Comparison of ENCODE assay signal across 12 mouse cellular contexts in genomic region chr15:81804883-81805282, GRCm38 (mm10). TPM values are rescaled to one million over a fixed set of nuclear protein-coding genes. Genes with fewer than 3 reads are reported as not detected.
A peak's percentile ranks its signal among the peaks of the same experiment; 100 is the strongest.
DNase-seq lines count a peak whose midpoint lies in the region; ATAC-seq and TF ChIP-seq lines count a peak whose summit lies in the region.
"Had no signal": no experiment of that assay in that cellular context is flagged by ENCODE, and none has a peak within 500 bp of the region (broad histone marks: within the 10 kb centered on the region; RNA-seq: fewer than 3 reads in every experiment).

No protein-coding gene starts in this region.

- TF ChIP-seq POLR2A in kidney, adult 2 months (IDR thresholded peaks at IDR 0.05; ENCODE audit: low read depth, low read length), result no peak
- no peak for TF ChIP-seq POLR2A in lung, adult 2 months (IDR thresholded peaks at IDR 0.05; ENCODE audit: borderline replicate concordance, extremely low read depth, low read depth, low read length)

- no peaks in the 10 kb centered on the region for H3K27me3 ChIP-seq in kidney, adult 2 months (replicated peaks; ENCODE audit: control insufficient read depth, insufficient read depth, low read length)
- H3K27me3 ChIP-seq in lung, embryonic 16.5 days (ENCODE audit: control insufficient read depth, insufficient read depth, low read depth, low read length), result no peaks in the 10 kb centered on the region
- H3K27me3 ChIP-seq in stomach, postnatal 0 days (ENCODE audit: control insufficient read depth, insufficient read depth, low read length), result no peaks in the 10 kb centered on the region
- H3K27me3 ChIP-seq: forebrain, embryonic 13.5 days; intestine, embryonic 15.5 days; liver, embryonic 15.5 days had no signal

- TF ChIP-seq EP300 in stomach, postnatal 0 days (optimal IDR thresholded peaks at IDR 0.05), result no peak

- H3K9ac ChIP-seq in lung, embryonic 16.5 days (ENCODE audit: low read length), result 0 out of 2 replicates have a peak overlapping the region, but pooled peaks have one; percentile 25
- H3K9ac ChIP-seq in stomach, postnatal 0 days (ENCODE audit: low read length), result no peak overlapping the region
- H3K9ac ChIP-seq: forebrain, embryonic 13.5 days; intestine, embryonic 15.5 days; liver, embryonic 15.5 days had no signal

- no peak for ATAC-seq in lung, embryonic 16.5 days (ENCODE audit: low read depth)
- no peak for ATAC-seq in stomach, postnatal 0 days (ENCODE audit: low FRiP score, low TSS enrichment)
- ATAC-seq: forebrain, embryonic 13.5 days; intestine, embryonic 15.5 days had no signal

- H3K4me2 ChIP-seq in lung, embryonic 16.5 days (ENCODE audit: low read depth, low read length), result peak overlapping the region; percentile 65
- no peak overlapping the region for H3K4me2 ChIP-seq in stomach, postnatal 0 days (replicated peaks; ENCODE audit: low read depth)
- H3K4me2 ChIP-seq: forebrain, embryonic 13.5 days; intestine, embryonic 15.5 days; liver, embryonic 15.5 days had no signal

- 42% methylated on average over 3 of the region's 3 CpGs for WGBS in kidney, adult 2 months
- 59% methylated on average over 3 of the region's 3 CpGs for WGBS in lung, embryonic 16.5 days
- WGBS in lung, adult 2 months, result 32% methylated on average over 3 of the region's 3 CpGs
- 61% methylated on average over 3 of the region's 3 CpGs for WGBS in stomach, postnatal 0 days

- H3K4me3 ChIP-seq in gastrocnemius, adult 2 months, result peak overlapping the region; percentile 83
- peak overlapping the region; percentile 77; the same call in 1 of the 2 replicates for H3K4me3 ChIP-seq in kidney, adult 2 months (ENCODE audit: insufficient read depth, low read depth, low read length)
- no peak overlapping the region for H3K4me3 ChIP-seq in lung, embryonic 16.5 days (ENCODE audit: low read length)
- H3K4me3 ChIP-seq in lung, adult 2 months (replicated peaks; ENCODE audit: extremely low read depth, low read depth, low read length), result no peak overlapping the region
- H3K4me3 ChIP-seq in stomach, postnatal 0 days (ENCODE audit: low read depth, low read length), result no peak overlapping the region
- H3K4me3 ChIP-seq: forebrain, embryonic 13.5 days; intestine, embryonic 15.5 days; liver, embryonic 15.5 days had no signal

- no peaks in the 10 kb centered on the region for H3K9me3 ChIP-seq in lung, embryonic 16.5 days (ENCODE audit: control insufficient read depth, low read length)
- no peaks in the 10 kb centered on the region for H3K9me3 ChIP-seq in stomach, postnatal 0 days (ENCODE audit: control insufficient read depth, low read length)
- H3K9me3 ChIP-seq: forebrain, embryonic 13.5 days; intestine, embryonic 15.5 days; liver, embryonic 15.5 days had no signal

- TF ChIP-seq CTCF in gastrocnemius, adult 2 months (IDR thresholded peaks at IDR 0.05), result no peak
- TF ChIP-seq CTCF in kidney, adult 2 months (conservative IDR thresholded peaks at IDR 0.05; ENCODE audit: insufficient read depth, insufficient read length, low read depth, low read length), result no peak
- TF ChIP-seq CTCF in lung, adult 2 months (IDR thresholded peaks at IDR 0.05; ENCODE audit: insufficient read depth, low read length), result no peak
- TF ChIP-seq CTCF in stomach, postnatal 0 days (IDR thresholded peaks at IDR 0.05; ENCODE audit: low read depth), result no peak

- DNase-seq in gastrocnemius, adult 2 months, result no peak
- DNase-seq in gastrocnemius, postnatal 14 days, result no peak
- DNase-seq in kidney, adult 2 months, result peak; percentile 36
- DNase-seq in kidney, postnatal 10 days, result no peak
- no peak for DNase-seq in lung, adult 2 months
- DNase-seq in stomach, postnatal 0 days (ENCODE audit: low spot score), result no peak
- DNase-seq in urinary bladder, adult 2 months (ENCODE audit: low spot score), result no peak
- DNase-seq: gastrocnemius, postnatal 10 days had no signal

- intact Hi-C loops in gastrocnemius, adult 2 months (cut with DNase I), result no loop called here
- intact Hi-C loops in gastrocnemius, postnatal 14 days (cut with DNase I; ENCODE audit: low total_unique reads), result no loop called here

- peaks cover 45% of the 10 kb centered on the region for H3K4me1 ChIP-seq in kidney, adult 2 months (ENCODE audit: control insufficient read depth, insufficient read depth, low read length)
- H3K4me1 ChIP-seq in lung, embryonic 16.5 days (replicated peaks; ENCODE audit: control insufficient read depth, insufficient read depth, low read length), result peaks cover 70% of the 10 kb centered on the region
- peaks cover 41% of the 10 kb centered on the region for H3K4me1 ChIP-seq in lung, adult 2 months (ENCODE audit: control insufficient read depth, insufficient read depth, low read length)
- peaks cover 8% of the 10 kb centered on the region; the same call in 1 of the 2 replicates for H3K4me1 ChIP-seq in stomach, postnatal 0 days (replicated peaks; ENCODE audit: control insufficient read depth, insufficient read depth)

- peak overlapping the region; percentile 96 for H3K27ac ChIP-seq in gastrocnemius, adult 2 months
- peak overlapping the region; percentile 99 for H3K27ac ChIP-seq in kidney, adult 2 months (ENCODE audit: insufficient read depth, low read depth, low read length)
- H3K27ac ChIP-seq in lung, embryonic 16.5 days (ENCODE audit: low read length), result peak overlapping the region; percentile 88
- H3K27ac ChIP-seq in stomach, postnatal 0 days (replicated peaks), result peak overlapping the region; percentile 18; the same call in 1 of the 2 replicates
- H3K27ac ChIP-seq: forebrain, embryonic 13.5 days; intestine, embryonic 15.5 days; liver, embryonic 15.5 days had no signal

- no peaks in the 10 kb centered on the region; the same call in 1 of the 2 replicates for H3K36me3 ChIP-seq in kidney, adult 2 months (ENCODE audit: control insufficient read depth, insufficient read depth, low read length)
- no peaks in the 10 kb centered on the region for H3K36me3 ChIP-seq in lung, embryonic 16.5 days (ENCODE audit: control insufficient read depth, insufficient read depth, low read length)
- no peaks in the 10 kb centered on the region for H3K36me3 ChIP-seq in stomach, postnatal 0 days (ENCODE audit: control insufficient read depth, insufficient read depth, low read length)
- H3K36me3 ChIP-seq: intestine, embryonic 15.5 days; liver, embryonic 15.5 days had no signal

RNA-seq across cellular contexts. Expression of gene Tef, which starts 2.7 kb away (rescaled TPM):
- 100 to 1,000 TPM; 101 to 191 TPM for total RNA-seq in gastrocnemius, adult 2 months (2021)
- total RNA-seq in gastrocnemius, postnatal 14 days (2021), result 100 to 1,000 TPM; 101 to 115 TPM
- polyA plus RNA-seq in kidney, adult 2 months (2012; rRNA removed), result 121 and 131 TPM in 2 replicates
- polyA plus RNA-seq in lung, embryonic 16.5 days (2015; fragmentation: Nextera tagmentation; extraction: Ambion mirVana), result 32.4 and 39.8 TPM in 2 replicates
- polyA plus RNA-seq in lung, adult 2 months (2012; rRNA removed), result 95.4 and 99.7 TPM in 2 replicates
- polyA plus RNA-seq in stomach, postnatal 0 days (2015; fragmentation: Nextera tagmentation; extraction: Ambion mirVana), result 17.1 and 21.2 TPM in 2 replicates
- polyA plus RNA-seq in urinary bladder, adult 2 months (2012; rRNA removed), result 193 and 226 TPM in 2 replicates

RNA-seq across cellular contexts. Expression of gene Tob2, which starts 53.7 kb away (rescaled TPM):
- 100 to 1,000 TPM; 151 to 205 TPM for total RNA-seq in gastrocnemius, adult 2 months (2021)
- 100 to 1,000 TPM in 1 of 2 experiments, 10 to 100 TPM in 1; 44.8 to 106 TPM for total RNA-seq in gastrocnemius, postnatal 14 days (2021)
- polyA plus RNA-seq in kidney, adult 2 months (2012; rRNA removed), result 31.6 and 40.3 TPM in 2 replicates
- 32.3 and 36.0 TPM in 2 replicates for polyA plus RNA-seq in lung, embryonic 16.5 days (2015; fragmentation: Nextera tagmentation; extraction: Ambion mirVana)
- 35.8 and 39.0 TPM in 2 replicates for polyA plus RNA-seq in lung, adult 2 months (2012; rRNA removed)
- 18.8 and 20.5 TPM in 2 replicates for polyA plus RNA-seq in stomach, postnatal 0 days (2015; fragmentation: Nextera tagmentation; extraction: Ambion mirVana)
- polyA plus RNA-seq in urinary bladder, adult 2 months (2012; rRNA removed), result 18.0 and 24.4 TPM in 2 replicates

RNA-seq across cellular contexts. Expression of gene Rangap1, which starts 59.6 kb away (rescaled TPM):
- 10 to 100 TPM; 23.7 to 24.1 TPM for total RNA-seq in gastrocnemius, adult 2 months (2021)
- 10 to 100 TPM; 24.8 to 27.8 TPM for total RNA-seq in gastrocnemius, postnatal 14 days (2021)
- polyA plus RNA-seq in kidney, adult 2 months (2012; rRNA removed), result 24.6 and 25.8 TPM in 2 replicates
- 94.6 and 95.7 TPM in 2 replicates for polyA plus RNA-seq in lung, embryonic 16.5 days (2015; fragmentation: Nextera tagmentation; extraction: Ambion mirVana)
- polyA plus RNA-seq in lung, adult 2 months (2012; rRNA removed), result 19.7 and 26.5 TPM in 2 replicates
- polyA plus RNA-seq in stomach, postnatal 0 days (2015; fragmentation: Nextera tagmentation; extraction: Ambion mirVana), result 39.0 and 40.2 TPM in 2 replicates
- 29.4 and 31.0 TPM in 2 replicates for polyA plus RNA-seq in urinary bladder, adult 2 months (2012; rRNA removed)

Comparison
In these comparisons a context has a peak if more than half of its experiments do, and no peak if none do; other contexts are left out.
1. H3K27ac ChIP-seq: peak in every context shown above with its lines; median percentile 99 in kidney, adult 2 months; 96 in gastrocnemius, adult 2 months; 88 in lung, embryonic 16.5 days; 18 in stomach, postnatal 0 days.
2. H3K4me3 ChIP-seq: peak in gastrocnemius, adult 2 months (single experiment) and kidney, adult 2 months (single experiment); none in lung, embryonic 16.5 days (single experiment), lung, adult 2 months (single experiment) and stomach, postnatal 0 days (single experiment).